Mouse (Mus musculus) limb, embryonic 11.5 days (tissue): ENCODE results near the gene Cdh9. TPM values are rescaled to one million over a fixed set of nuclear protein-coding genes. Genes with fewer than 3 reads are reported as not detected.

Experiments
- ATAC-seq: fragments of 200-750 bp; cut with Nextera tagmentation; 2 replicates; pipeline ENCODE4 v1.8.0; 2017; ENCODE audit warnings: low read depth; ENCODE audit not compliant: insufficient number of reproducible peaks, low FRiP score, low TSS enrichment
- DNase-seq: peaks from one replicate; pipeline ENCODE4 v3.0.0-alpha.2; 2015; ENCODE audit warnings: low spot score
- H3K27ac ChIP-seq: fragments of 300-500 bp; sonication (generic); replicated peaks from 2 replicates; pipeline ENCODE4 v1.5.1; 2014; ENCODE audit warnings: low read depth, mild to moderate bottlenecking, low read length
- H3K27me3 ChIP-seq: fragments of 300-500 bp; sonication (generic); 2 replicates; pipeline ENCODE4 v1.6.1; 2014; ENCODE audit warnings: mild to moderate bottlenecking, low read length, mixed read lengths; ENCODE audit not compliant: control insufficient read depth, insufficient read depth
- H3K36me3 ChIP-seq: fragments of 300-500 bp; sonication (generic); 2 replicates; pipeline ENCODE4 v1.6.1; 2014; ENCODE audit warnings: mild to moderate bottlenecking, low read length, moderate library complexity, mixed read lengths; ENCODE audit not compliant: control insufficient read depth, insufficient read depth
- H3K4me1 ChIP-seq: fragments of 300-500 bp; sonication (generic); 2 replicates; pipeline ENCODE4 v1.6.1; 2014; ENCODE audit warnings: low read length, mixed read lengths; ENCODE audit not compliant: control insufficient read depth, insufficient read depth
- H3K4me2 ChIP-seq: fragments of 300-500 bp; sonication (generic); 2 replicates; pipeline ENCODE4 v1.6.1; 2014; ENCODE audit warnings: low read depth, mild to moderate bottlenecking, moderate library complexity; ENCODE audit not compliant: severe bottlenecking
- H3K4me3 ChIP-seq: fragments of 300-500 bp; sonication (generic); 2 replicates; pipeline ENCODE4 v1.5.1; 2014; ENCODE audit warnings: low read depth, low read length
- H3K9ac ChIP-seq: fragments of 300-500 bp; sonication (generic); 2 replicates; pipeline ENCODE4 v1.6.1; 2014; ENCODE audit warnings: mild to moderate bottlenecking, low read length
- H3K9me3 ChIP-seq: fragments of 300-500 bp; sonication (generic); 2 replicates; pipeline ENCODE4 v1.6.1; 2016; ENCODE audit warnings: low read length; ENCODE audit not compliant: control insufficient read depth
- WGBS: fragments of 180-500 bp; shearing (Covaris S2); extraction: QIAGEN DNeasy Blood & Tissue Kit; methylation state at CpG from one replicate; pipeline ENCODE4 v1.1.7; 2014; 5-methylcytosine and 5-hydroxymethylcytosine counted together
- polyA plus RNA-seq: library from polyadenylated mRNA; unstranded; fragments of >200 nt; fragmentation: Nextera tagmentation; extraction: Ambion mirVana; gene quantifications from 2 replicates; pipeline ENCODE4 v1.2.1, GENCODE M21; 2014

Gene Cdh9
- polyA plus RNA-seq, 1 experiment from 2014 or later: 0.15 TPM

- H3K4me2 ChIP-seq: no peak overlapping the region
- H3K36me3 ChIP-seq: no peaks in the 10 kb centered on the region
- no peak overlapping the region for H3K4me3 ChIP-seq
- DNase-seq: no peak
- H3K27ac ChIP-seq: no peak overlapping the region
- H3K4me1 ChIP-seq: no peaks in the 10 kb centered on the region
- no peak for ATAC-seq
- no peak overlapping the region for H3K9ac ChIP-seq
- no peaks in the 10 kb centered on the region for H3K27me3 ChIP-seq
- H3K9me3 ChIP-seq: no peaks in the 10 kb centered on the region
These were observed 72.7 kb downstream of the Cdh9 start for GRCm38 (mm10) chr15:16801302-16801701.

DNA sequence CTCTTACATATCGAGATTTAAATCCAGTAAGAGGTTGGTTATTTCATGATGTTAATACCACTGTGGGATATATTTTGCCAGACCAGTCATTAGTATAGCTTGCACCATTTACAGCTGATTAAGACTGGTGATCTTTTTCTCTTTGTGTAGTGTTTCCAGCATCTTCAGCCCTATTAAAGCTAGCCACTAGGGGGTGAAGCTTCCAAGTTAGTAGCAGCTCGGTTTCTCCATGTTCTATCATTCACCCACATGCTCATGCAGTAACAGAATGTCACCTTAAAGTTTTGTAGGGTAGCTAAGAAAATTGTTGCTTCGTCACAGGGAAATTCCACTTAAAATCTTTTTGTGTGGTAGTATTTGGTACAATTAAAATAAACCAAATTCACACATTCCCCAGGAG, 82.2 kb downstream of the Cdh9 start:
- no peak for ATAC-seq
- H3K9ac ChIP-seq: no peak overlapping the region

DNA sequence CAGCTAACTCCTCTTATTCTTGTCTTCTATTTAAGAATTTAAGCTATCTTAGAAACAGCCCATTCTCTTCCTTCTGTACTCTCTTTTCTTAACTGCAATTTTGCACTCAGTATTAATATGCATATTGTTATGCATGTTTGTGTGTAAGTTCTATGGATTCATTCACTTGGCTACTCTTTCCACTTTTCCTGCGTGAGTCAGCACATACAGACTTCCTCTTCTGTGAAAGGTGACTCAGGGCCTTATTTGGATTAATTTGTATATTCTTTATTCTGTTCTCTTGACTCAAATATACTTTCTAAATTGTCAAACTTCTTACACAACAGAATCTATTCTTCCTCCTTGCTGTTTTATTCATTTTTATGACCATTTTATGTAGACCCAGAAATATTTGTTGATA, 85.5 kb downstream of the Cdh9 start:
- ATAC-seq (no peak), DNase-seq (no peak)
- WGBS: 80% methylated on average over 1 of the region's 1 CpGs
- Histone ChIP-seq H3K36me3 (no peaks in the 10 kb centered on the region), H3K27ac (no peak overlapping the region), H3K27me3 (no peaks in the 10 kb centered on the region), H3K4me1 (no peaks in the 10 kb centered on the region), H3K4me2 (no peak overlapping the region), H3K4me3 (no peak overlapping the region), H3K9ac (no peak overlapping the region), H3K9me3 (no peaks in the 10 kb centered on the region)

More for the DNA sequence above, 82.2 kb downstream of the Cdh9 start:
- Histone ChIP-seq H3K4me1 (no peaks in the 10 kb centered on the region), H3K36me3 (no peaks in the 10 kb centered on the region), H3K4me3 (no peak overlapping the region), H3K9me3 (no peaks in the 10 kb centered on the region), H3K4me2 (no peak overlapping the region), H3K27me3 (no peaks in the 10 kb centered on the region), H3K27ac (no peak overlapping the region)
- DNase-seq: no peak
- WGBS: 74% methylated on average over 3 of the region's 3 CpGs

- H3K27ac ChIP-seq: no peak overlapping the region
- 85% methylated on average over 1 of the region's 1 CpGs for WGBS
- H3K4me1 ChIP-seq: no peaks in the 10 kb centered on the region
- ATAC-seq (no peak), DNase-seq (no peak)
- H3K9me3 ChIP-seq: no peaks in the 10 kb centered on the region
- H3K4me2 ChIP-seq: no peak overlapping the region
- H3K36me3 ChIP-seq: no peaks in the 10 kb centered on the region
- no peak overlapping the region for H3K4me3 ChIP-seq
- no peaks in the 10 kb centered on the region for H3K27me3 ChIP-seq
- H3K9ac ChIP-seq: no peak overlapping the region
These were observed 106.2 kb downstream of the Cdh9 start for GRCm38 (mm10) chr15:16834761-16835160.

- Histone ChIP-seq H3K27me3 (no peaks in the 10 kb centered on the region), H3K4me3 (no peak overlapping the region), H3K9ac (no peak overlapping the region), H3K4me2 (no peak overlapping the region), H3K27ac (no peak overlapping the region), H3K36me3 (no peaks in the 10 kb centered on the region), H3K9me3 (no peaks in the 10 kb centered on the region), H3K4me1 (no peaks in the 10 kb centered on the region)
- ATAC-seq (no peak), DNase-seq (no peak)
- WGBS: 80% methylated on average over 3 of the region's 3 CpGs
These were observed 154.0 kb downstream of the Cdh9 start for GRCm38 (mm10) chr15:16882542-16882941.

GRCm38 (mm10) chr15:16896674-16897073, 168.1 kb downstream of the Cdh9 start:
- DNase-seq (no peak), ATAC-seq (no peak)
- Histone ChIP-seq H3K4me3 (no peak overlapping the region), H3K36me3 (no peaks in the 10 kb centered on the region), H3K4me2 (no peak overlapping the region), H3K4me1 (no peaks in the 10 kb centered on the region), H3K27ac (no peak overlapping the region), H3K27me3 (no peaks in the 10 kb centered on the region), H3K9ac (no peak overlapping the region), H3K9me3 (no peaks in the 10 kb centered on the region)
- 91% methylated on average over 1 of the region's 1 CpGs for WGBS
